Mouse (Mus musculus): ENCODE results near the gene Gm4952. TPM values are rescaled to one million over a fixed set of nuclear protein-coding genes. Genes with fewer than 3 reads are reported as not detected.

The Gm4952 gene
- not detected for total RNA-seq (2021)
- long read RNA-seq, experiment 1 = 0 reads
- long read RNA-seq, experiment 2 = 0 reads

DNA sequence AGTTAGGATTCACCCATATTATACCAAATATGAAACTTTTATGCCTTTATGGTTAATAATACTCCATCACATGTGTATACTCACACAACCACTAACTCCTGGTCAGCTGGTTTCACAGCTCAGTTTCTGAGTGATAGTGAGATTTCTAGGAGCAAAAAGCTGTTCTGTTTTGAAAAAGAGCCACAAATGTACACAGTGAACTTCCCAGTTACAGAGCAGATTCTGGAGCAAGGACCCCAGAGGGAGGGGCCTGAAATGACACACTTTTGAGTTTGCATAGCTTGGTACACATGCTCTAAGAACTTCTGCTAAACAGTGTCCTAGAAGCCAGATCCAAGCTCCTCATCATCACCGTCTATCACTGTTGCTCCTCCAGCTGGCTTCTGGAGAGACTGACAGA lies at the start of gene Gm4952:
TSS of gene Gm4952 (plus strand) at position 301 of the 400 bp plus-strand sequence.
- DNase-seq = no peak

DNA sequence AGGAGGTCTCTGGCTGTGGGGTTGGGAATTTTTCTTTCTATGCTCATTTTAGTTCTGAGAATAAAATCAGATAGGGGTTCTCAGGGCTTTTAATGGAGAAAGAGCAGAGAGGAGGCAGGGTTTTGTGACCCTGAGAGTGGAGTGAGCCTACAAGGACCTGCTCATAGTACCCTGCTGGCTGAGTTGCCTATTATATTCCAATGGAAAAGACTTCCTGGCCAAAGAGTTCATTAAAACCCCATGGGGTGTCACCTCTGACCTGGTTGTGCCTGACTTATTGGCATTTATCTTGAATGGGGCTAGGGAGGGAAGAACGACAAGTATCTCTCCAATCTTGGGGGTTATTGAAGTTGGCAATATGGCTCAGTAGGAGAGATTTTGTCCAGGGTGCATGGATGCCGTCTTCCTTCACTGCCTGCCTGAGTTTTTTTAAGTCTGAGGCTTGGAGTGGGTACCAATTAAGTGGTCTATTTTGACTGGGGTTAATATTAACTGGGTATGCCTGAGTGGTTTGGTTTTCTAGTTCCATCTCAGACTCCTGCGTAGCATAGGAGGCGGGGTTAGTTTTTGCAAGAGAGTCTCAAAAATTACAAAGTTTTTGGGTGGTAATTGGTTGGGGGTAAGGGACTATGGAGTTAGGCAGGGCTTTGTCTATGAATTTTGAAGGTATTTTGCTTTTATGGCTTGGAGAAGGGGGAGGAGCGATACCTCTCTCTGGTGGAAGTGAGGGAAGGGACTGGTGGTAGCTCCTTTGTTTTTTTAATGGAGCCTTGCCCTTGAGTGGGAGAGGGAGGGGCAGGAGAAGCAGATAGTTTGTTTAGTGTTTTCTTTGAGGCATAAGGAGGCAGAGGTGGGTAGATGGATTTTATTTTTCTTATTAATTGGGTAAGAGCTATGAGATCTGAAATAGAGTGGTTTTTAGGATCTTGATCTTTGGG lies 49.5 kb upstream of the Gm4952 start:
- no peak for DNase-seq

DNA sequence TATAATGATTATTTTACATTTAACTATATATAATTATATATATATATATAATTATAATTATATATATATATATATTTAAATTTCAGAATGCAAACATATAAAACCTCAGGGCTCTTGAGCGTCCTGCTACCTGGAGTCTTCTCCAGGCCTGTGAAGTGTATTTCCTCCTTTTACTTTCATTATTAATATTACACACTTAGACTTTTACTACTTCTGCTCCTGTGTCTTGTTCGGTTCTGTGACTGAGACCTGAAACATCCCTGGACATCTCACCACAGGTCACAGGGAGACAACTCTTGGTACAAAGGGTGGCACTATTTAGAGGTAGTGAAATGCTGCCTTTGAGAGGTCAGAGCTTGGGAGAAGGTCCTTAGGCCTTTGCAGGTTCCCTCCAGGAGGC lies 43.5 kb upstream of the Gm4952 start:
- no peak for DNase-seq

DNA sequence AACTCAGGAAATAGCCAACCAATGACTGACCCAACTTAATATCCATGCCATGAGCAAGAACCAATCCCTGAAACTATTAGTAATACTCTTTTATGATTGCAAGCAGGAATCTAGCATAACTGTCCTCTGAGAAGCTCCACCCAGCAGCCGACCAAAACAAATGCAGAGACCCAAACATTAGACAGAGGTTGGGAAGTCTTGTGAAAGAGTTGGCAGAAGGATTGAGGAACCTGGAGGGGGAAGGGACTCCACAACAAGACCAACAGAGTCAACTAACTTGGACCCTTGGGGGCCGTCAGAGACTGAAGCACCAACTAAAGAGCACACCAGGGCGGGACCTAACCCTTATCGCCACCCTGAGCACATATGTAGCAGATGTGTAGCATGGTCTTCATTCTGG lies 41.6 kb upstream of the Gm4952 start:
- DNase-seq = no peak

DNA sequence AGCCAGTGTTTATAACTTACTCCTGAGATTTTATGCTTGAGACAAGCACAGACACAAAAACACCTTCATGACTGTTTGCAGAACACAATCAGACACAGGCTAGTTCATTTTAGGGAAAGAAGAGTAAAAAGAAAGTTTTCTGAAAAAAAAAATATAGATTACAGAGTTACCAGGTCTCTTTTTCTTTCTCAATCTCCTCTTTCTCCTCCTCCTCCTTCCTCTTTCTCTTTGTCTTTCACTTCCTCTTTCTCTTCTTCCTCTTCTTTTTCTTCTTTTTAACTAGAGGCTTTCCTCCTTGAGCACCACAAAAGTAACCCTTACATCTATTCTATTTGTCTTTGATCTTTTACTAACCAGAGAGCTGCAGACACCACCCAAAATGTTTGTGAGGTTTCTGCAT lies 35.6 kb upstream of the Gm4952 start:
- DNase-seq = no peak

DNA sequence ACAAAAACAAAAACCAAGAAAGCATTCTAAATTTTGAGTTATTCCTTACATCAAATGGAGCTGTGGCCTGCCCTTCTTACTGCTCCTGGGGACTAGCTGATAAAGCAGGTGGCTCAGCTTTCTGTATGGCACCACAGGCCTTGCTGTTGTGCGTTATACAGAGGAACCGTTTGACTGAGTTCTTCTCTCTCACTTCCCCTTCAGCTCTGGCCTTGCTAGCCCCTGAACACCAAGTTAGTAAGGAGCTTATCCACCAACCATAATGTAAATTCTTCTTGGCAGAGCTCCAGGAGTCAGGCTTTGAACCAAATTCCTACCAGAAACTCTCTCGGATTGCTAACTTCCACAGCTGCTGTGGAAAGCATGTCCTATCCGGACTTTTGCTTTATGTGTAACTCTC lies 32.8 kb upstream of the Gm4952 start:
- no peak for DNase-seq

DNA sequence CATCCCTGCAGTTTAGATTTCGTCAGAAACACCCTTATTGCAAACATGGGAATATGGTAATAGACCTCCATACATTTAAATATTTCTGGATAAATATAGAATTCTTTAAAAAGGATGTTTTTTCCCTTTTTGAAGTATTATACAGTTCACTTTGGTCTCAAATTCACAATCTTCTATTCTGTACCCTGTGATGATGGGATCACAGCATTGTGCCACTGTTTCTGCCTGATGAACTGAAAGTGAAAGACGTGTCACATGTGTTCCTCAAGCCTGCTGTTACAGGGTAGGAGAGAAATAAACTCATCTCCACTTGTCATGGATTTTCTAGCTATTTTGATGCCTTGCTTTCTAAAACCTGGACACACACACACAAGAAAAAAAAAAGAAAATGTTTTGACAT lies 28.9 kb upstream of the Gm4952 start:
- DNase-seq = no peak

DNA sequence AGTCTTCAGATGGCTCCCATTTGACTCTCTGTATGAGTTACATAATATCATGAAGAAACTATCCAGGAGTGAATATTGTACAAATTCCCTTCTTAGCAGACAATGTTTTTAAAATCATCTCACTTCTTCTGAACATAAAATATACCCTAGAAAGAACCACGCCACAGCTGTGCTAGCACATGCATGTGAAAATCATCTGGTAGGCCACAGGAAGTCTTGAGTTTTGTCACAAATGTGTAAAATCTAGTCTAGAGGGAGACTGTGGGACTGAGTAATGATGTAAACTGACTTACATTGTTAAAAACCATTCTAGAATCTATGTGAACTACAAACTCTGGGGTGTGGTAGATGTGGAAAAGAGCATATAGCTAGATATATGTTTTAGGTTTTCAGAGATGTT lies 28.1 kb upstream of the Gm4952 start:
- no peak for DNase-seq

DNA sequence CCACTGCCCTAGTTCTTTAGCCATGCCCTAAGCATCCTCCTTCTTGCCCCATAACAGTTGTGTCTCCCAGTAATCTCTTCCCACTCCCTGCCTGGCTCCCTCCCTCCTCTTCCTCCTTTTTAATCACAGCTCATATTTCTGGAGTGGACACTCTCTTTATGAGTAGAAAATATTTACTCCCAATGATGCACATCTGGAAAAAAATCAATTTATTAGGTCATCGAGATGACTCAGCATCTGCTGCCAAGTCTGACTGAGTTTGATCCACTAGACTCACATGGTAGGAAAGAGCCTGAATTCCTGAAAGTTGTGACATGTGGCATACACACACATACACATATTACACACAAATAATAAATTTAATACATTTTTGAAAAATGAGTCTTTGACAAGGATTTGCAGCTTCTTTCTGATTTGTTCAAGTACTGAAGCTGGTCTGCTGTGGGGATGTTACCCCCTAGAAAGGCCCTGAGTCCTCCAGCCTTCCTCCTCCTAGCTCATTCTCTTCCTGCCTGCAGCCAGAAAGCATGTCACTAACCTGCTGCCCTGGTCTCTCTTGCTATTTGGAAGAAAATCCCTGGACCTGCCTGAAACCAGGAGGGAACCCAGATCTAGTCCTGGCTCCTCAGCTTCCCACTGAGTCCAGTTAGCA lies 27.0 kb upstream of the Gm4952 start:
- DNase-seq = no peak

DNA sequence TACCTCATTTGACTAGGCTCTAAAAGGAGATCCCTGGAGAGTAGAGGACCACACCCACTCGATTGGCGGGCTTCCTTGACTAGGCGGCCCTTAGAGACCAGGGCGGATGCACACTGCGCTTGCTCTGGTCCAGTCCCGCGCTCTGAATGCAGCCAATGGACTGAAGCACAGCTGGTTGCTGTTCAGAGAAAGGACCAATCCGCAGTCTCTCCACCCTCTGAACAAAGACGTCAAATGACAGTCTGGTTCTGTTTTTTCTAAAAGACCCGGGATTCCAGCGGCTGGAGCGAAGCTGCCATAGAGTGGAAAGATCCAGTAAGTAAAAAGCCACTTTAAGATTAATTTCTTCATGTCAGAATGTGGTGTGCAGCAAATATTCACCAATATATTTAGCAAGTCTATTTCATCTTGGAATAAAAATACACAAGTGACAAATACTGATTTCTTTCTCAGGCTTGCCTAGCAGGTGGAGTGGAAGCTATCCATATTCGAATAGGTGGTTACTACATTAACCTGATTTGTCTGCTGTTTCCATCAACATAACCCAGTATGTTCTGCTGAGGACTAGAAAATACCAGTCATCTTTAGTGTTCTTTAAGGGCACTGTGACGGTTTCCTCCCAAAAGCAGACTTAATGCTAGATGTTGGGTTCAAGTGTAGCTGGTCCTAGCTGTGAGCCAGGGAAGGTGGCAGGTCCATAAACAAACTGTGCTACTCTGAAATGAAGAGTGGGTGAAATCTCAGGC lies 26.3 kb upstream of the Gm4952 start:
- peak; percentile 91 for DNase-seq

DNA sequence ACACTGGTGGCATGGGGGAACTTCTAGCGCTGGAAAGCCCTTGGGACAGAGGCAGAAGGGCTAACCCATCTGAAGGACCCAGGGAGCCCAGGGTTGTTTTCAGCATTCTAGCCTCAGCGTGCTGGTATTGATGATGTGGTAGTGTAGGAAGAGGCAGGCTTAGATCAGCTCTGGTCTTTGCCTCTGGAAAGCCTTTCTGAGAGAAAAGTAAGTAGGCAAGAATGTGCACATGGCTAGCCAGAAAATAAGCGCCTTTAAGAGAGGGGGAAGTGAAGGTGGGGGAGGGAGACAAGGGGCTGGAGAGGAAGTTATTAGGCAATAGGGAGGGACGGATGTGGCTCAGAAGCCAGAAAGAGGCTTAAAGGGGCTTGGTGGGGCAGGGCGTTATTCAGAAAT lies 25.8 kb upstream of the Gm4952 start:
- peak; percentile 30 for DNase-seq

DNA sequence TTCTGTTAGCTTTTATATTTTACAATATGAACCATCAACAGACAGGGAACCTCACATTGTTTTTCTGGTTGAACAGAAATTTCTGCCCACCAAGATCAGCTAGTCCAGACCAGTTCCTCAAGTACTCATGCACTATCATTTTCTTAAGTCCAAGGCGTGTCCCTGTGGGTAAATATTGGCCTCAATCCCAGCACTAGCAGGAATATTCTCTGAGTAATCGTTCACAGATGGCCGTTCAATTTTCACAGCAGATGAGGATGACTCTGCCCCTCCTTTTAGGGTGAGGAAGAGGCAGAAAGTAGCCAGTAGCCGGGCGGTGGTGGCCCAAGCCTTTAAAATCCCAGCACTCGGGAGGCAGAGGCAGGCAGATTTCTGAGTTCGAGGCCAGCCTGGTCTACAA lies 24.7 kb upstream of the Gm4952 start:
- peak; percentile 65 for DNase-seq

DNA sequence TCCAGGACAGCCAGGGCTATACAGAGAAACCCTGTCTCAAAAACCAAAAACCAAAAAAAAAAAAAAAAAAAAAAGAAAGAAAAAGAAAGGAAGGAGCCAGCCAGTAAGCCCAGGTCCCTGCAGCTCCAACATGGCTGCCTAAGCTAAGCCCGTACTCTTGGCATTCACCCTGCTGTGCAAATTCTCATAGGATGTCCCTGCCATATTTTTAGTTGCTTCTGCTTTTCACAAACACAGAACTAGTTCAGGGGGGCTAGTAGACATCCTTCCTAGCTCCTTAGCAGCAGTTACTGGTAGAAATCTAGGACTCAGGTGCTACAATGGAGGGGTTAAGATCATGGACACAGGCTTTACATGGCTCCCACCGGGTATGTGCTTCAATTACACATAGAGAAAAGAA lies 24.3 kb upstream of the Gm4952 start:
- no peak for DNase-seq

DNA sequence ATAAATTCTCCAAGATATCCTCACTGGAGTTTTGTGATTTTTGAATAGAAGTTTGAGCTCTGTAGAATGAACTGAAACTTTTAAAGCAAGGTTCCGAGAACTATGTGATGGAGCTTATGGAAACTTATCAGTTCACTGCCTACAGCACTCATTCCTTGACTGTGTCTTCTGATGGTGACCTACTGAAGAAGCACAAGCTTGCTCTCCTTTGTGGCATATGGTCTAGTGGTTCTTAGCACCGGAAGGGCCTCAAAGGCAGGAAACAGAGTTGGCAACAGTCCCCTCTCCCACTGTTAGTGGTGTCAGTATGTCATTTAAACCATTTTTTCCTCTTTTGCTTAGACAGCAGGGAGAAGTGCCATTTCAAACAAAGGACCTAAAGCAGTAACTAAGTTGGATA lies 23.1 kb upstream of the Gm4952 start:
- no peak for DNase-seq

DNA sequence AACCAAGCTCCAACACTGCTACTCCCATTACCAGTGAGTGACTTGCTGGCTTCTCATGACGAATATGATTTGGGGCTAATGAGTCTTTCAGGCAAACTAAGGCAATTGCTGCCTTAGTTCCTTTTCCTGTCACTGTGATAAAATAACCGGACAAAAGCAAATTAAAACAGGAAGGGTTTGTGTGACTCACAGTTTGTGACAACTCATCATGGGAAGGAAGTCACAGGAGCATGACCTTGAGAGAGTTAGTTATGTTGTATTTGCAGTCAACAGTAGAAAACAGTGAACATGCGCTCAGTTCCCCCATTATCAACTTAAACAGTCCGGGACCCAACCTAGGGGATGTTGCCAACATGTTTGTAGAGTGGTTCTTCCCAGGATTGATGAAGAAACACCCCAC lies 14.5 kb upstream of the Gm4952 start:
- no peak for DNase-seq

DNA sequence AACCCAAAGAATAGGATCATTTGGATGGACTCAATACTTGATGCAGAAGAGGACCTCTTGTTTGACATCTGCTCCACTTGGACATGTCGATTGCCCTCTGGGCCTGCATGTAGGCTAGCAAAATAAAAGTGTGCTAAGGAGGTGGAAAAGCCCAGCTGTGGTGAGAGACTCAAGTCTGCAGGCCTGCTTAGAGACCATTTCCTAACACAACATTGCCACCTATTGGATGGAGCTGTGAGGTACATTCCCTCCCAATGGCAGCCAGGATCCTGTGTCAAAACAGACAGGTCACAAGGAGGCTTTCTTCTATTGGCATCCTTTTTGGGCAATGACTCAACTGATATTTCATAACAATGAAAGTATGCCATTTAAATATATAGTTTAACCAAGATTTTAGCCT lies 7.9 kb upstream of the Gm4952 start:
- peak; percentile 40 for DNase-seq

DNA sequence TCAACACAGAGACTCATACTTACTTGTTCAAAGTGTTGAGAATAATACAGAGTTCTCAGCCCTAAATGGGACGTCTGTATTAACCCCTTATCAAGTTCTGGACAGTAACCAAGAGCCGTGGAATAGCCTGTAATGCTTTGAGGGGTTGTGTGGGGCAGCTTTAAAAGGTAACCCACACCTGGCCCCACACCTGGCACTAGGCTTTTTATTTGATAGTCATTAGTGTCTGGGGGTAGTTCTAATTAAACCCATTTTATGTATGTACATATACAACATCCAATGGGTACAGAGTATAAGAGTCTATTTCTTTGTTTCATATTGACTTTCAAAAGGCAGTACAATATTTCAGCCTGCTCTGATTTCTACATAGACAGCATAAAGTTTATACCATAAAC lies 4.6 kb upstream of the Gm4952 start:
- DNase-seq = no peak

DNA sequence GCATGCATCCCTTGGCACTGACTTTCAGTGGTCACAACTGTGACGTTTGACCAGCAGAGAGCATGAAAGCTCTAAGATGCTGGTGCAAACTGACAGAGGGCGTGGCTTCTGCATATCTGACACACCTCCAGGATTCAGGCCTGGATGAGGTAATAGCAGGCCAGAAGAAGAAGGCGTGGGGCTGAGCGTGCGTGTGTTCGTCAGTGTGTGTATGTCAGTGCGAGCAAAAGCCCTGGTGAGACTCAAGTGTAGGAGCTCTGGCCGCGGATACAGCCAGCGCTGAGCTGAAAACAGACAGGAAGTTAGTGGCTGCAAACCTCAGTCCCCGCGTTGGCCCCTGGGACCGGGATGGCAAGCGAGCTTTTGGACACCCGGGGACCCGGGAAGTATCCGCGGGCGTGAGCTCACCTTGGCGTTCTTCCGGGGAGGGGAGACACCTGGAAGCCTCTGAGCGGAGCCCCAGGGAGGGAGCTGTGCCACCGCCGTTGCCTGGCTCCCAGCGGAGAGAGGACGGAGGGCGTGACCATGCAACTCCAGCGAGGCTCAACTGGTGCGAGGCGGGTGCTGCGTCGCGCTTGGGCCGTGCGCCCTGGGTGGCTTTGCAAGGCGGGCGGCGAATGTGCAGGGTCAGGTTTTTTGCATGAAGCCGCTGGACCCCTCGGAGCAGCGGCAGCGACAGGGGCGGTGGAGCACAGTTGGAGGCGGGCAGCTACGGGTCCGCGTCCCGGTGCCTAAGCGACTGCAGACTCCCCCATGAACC lies 4.1 kb upstream of the Gm4952 start:
- peak; percentile 25 for DNase-seq

DNA sequence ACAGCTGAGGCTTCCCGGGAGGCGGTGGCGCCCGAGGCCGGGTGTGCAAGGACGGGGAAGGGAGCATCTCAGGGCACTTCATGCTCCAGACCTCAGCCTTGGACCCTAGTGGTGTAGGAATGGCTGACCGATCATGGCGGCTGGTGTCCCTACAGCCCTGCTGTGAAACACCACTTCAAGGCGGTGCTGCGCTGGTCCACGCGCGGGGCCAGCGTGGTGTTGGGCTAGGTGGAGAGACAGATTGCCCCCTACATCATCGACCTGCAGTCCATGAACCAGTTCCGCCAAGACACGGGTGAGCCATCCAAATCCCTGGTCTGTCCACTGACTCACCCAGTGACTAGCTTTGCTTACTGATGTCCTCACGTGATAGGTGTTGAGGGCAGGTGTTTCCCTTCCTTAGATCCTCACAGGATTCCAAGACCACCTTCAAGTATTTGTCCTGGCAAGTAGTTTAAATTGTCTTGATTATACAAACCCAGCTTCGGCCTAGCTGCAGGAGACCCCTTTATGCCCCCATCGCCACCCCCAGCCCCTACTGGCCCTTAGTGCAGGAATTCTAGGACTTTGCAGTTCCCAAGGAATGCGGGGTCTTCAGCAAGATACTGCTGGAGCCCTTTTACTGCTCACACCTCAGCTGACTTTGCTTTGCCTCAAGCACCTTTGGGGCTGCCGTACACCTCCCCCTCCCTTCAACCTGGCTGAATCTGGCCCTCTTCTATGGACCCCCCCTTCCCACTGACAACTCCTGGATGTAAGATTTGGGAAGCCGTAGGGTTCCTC lies 3.3 kb upstream of the Gm4952 start:
- no peak for DNase-seq

DNA sequence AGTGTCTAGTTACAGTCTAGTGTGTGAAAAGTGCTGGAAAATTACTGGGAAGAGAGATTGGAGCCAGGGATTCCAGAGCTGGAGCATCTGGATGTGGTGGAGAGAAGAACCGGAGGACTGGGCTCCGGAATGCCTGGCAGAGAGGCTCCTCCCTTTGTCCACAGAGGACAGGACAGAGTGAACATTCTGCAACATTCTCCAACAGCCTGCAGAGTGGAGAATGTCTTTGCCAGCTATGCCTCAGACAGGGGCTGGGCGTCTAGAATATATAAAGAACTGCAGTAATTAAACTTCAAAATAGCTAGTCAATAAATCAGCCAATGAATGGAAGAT lies 2.7 kb upstream of the Gm4952 start:
- DNase-seq = no peak

DNA sequence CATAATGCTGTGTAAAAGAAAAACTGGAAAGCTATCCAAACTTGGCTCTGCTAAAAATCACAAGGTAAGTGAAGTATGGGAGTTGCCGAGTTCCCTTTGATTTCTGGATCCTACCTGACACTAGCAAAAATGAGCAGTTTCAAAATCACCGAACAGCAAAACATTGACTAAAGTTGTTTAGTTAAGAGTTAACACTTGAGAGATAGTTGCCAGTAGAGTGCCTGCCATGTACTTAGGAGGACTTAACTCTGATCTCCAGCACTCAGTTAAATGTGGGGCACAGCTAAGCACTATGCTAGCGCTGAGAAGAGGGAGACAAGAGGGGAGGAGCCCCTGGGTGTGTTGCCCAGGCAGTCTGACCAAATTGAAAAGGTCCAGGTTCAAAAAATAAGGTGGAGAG lies 1.1 kb upstream of the Gm4952 start:
- no peak for DNase-seq
